Mouse (Mus musculus) lung, embryonic 14.5 days (tissue): ENCODE measurements at regions not wholly inside any gene's neighbourhood (a gene's known extent, or its start where the extent isn't known, plus 50 kb on each side); places are given as distances from the start of the nearest gene placed in this dataset.

Experiments
- ATAC-seq: fragments of 200-750 bp; cut with Nextera tagmentation; 2 replicates; pipeline ENCODE4 v1.8.0; 2017; ENCODE audit warnings: mild to moderate bottlenecking, moderate TSS enrichment, moderate library complexity; ENCODE audit not compliant: insufficient read depth
- DNase-seq: peaks from one replicate; pipeline ENCODE4 v3.0.0-alpha.2; 2015
- H3K27ac ChIP-seq: fragments of 300-500 bp; sonication (generic); 2 replicates; pipeline ENCODE4 v1.5.1; 2014; ENCODE audit warnings: low read depth, mild to moderate bottlenecking, moderate library complexity
- H3K27me3 ChIP-seq: fragments of 300-500 bp; sonication (generic); 2 replicates; pipeline ENCODE4 v1.6.1; 2014; ENCODE audit warnings: low read length, control low read depth; ENCODE audit not compliant: insufficient read depth
- H3K36me3 ChIP-seq: fragments of 300-500 bp; sonication (generic); 2 replicates; pipeline ENCODE4 v1.6.1; 2014; ENCODE audit warnings: control low read depth; ENCODE audit not compliant: insufficient read depth
- H3K4me1 ChIP-seq: fragments of 300-500 bp; sonication (generic); 2 replicates; pipeline ENCODE4 v1.6.1; 2014; ENCODE audit warnings: antibody characterized with exemption, control low read depth; ENCODE audit not compliant: insufficient read depth
- H3K4me2 ChIP-seq: fragments of 300-500 bp; sonication (generic); 2 replicates; pipeline ENCODE4 v1.6.1; 2014; ENCODE audit warnings: mild to moderate bottlenecking
- H3K4me3 ChIP-seq: fragments of 300-500 bp; sonication (generic); 2 replicates; pipeline ENCODE4 v1.5.1; 2014; ENCODE audit warnings: low read depth, low read length
- H3K9ac ChIP-seq: fragments of 300-500 bp; sonication (generic); 2 replicates; pipeline ENCODE4 v1.6.1; 2014
- H3K9me3 ChIP-seq: fragments of 300-500 bp; sonication (generic); 2 replicates; pipeline ENCODE4 v1.6.1; 2016; ENCODE audit warnings: low read depth, low read length, control low read depth
- CTCF ChIP-seq: IDR thresholded peaks from 2 replicates; pipeline ENCODE4 v1.5.1; 2016; ENCODE audit warnings: antibody characterized with exemption, low read depth
- WGBS: fragments of 180-500 bp; shearing (Covaris S2); extraction: QIAGEN DNeasy Blood & Tissue Kit; methylation state at CpG from one replicate; pipeline ENCODE4 v1.1.7; 2014; 5-methylcytosine and 5-hydroxymethylcytosine counted together

DNA sequence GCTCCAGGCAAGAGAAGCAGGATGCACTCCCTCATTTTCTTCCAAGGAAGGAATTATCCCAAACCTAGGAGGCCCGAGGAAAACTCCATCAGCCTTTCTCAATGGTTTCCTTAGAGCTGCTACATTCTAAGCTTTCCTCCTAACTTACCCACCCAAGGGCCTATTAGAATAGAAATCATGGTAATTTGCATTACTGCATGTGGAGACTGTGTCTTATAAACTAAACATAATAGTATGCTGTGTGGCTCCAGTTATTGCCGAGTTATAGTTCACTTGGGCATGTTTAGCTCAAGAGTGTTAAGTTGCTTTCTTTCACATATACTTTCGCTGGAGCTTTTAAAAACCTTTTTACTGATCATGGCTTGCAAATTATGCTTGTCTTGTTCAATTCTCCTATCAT, 191.5 kb downstream of the Inhba start:
- no peaks in the 10 kb centered on the region for H3K4me1 ChIP-seq
- TF ChIP-seq CTCF = no peak
- no peak overlapping the region for H3K4me2 ChIP-seq
- no peaks in the 10 kb centered on the region for H3K36me3 ChIP-seq
- H3K9me3 ChIP-seq = no peaks in the 10 kb centered on the region
- H3K27me3 ChIP-seq = no peaks in the 10 kb centered on the region
- H3K9ac ChIP-seq = no peak overlapping the region
- no peak overlapping the region for H3K4me3 ChIP-seq
- no peak overlapping the region for H3K27ac ChIP-seq
- ATAC-seq (no peak), DNase-seq (no peak)
- 76% methylated on average over 3 of the region's 3 CpGs for WGBS

DNA sequence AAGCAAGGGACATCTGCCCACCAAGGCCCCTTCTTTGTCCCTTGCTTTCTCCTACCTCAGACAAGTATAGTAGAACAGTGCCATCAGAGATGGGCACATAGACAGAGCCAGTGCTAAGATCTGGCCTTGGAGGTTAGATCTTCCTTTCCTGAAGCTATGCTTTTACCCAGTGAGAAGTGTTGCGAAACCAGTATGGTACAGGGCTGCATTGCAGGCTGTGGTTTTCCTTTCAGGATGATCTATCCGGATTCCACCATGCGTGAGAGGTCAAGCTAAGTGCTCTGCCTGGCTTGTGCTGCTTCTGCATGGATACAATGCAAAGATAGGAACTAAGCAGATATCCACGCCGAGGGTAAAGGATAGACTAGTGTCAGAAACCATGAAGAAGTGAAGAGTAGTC, 192.4 kb downstream of the Inhba start:
- Histone ChIP-seq H3K4me2 (no peak overlapping the region), H3K36me3 (no peaks in the 10 kb centered on the region), H3K27me3 (no peaks in the 10 kb centered on the region), H3K4me1 (no peaks in the 10 kb centered on the region), H3K9me3 (no peaks in the 10 kb centered on the region), H3K27ac (no peak overlapping the region), H3K4me3 (no peak overlapping the region), H3K9ac (no peak overlapping the region)
- ATAC-seq (no peak), DNase-seq (no peak)
- no peak for TF ChIP-seq CTCF
- WGBS = 86% methylated on average over 5 of the region's 5 CpGs

DNA sequence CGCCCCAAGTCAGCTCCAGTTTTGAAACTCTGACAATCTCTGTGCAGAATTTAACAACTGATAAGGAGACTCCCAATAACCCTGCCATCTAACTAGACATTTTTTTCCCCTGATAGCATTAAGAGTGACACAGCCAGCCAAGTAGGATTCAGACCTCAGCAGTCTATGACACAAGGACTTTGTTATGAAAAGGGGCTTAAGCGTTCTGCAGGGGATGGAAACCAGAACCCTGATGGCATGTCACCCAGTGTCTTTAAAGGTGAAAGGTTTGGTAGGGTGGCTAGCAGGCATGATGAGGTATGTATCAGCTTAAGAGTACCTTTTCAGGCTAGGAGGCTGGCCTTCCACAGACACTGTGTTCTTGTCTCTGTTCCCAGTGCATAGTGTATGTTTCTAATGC, 199.8 kb downstream of the Inhba start:
- no peak for ATAC-seq
- TF ChIP-seq CTCF = no peak
- no peaks in the 10 kb centered on the region for H3K36me3 ChIP-seq
- no peak for DNase-seq
- H3K27me3 ChIP-seq = no peaks in the 10 kb centered on the region
- no peak overlapping the region for H3K4me3 ChIP-seq
- no peak overlapping the region for H3K27ac ChIP-seq
- no peaks in the 10 kb centered on the region for H3K4me1 ChIP-seq
- 52% methylated on average over 2 of the region's 2 CpGs for WGBS
- no peaks in the 10 kb centered on the region for H3K9me3 ChIP-seq
- no peak overlapping the region for H3K9ac ChIP-seq
- H3K4me2 ChIP-seq = no peak overlapping the region

DNA sequence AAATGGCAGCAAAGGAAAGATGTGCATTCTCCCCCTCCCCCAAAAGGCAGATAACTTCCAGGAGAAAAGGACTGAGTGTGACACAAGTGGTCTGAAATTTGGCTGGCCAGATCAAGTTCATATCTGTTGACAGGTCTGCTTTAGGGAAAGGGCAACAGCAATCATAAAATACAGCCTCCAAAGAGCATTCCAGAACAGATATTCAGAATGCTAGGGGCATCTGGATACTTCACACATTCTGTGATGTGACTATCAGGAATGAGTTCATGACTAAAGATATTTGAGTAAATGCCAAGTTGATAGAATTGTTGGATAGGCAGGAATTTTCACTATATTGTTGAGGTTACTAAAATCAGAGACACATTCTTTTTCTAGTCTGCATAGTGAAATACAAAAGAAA, 208.2 kb downstream of the Inhba start:
- DNase-seq (no peak), ATAC-seq (no peak)
- Histone ChIP-seq H3K4me1 (no peaks in the 10 kb centered on the region), H3K9me3 (no peaks in the 10 kb centered on the region), H3K4me2 (no peak overlapping the region), H3K36me3 (no peaks in the 10 kb centered on the region), H3K27ac (no peak overlapping the region), H3K27me3 (no peaks in the 10 kb centered on the region), H3K9ac (no peak overlapping the region), H3K4me3 (no peak overlapping the region)
- TF ChIP-seq CTCF = no peak

DNA sequence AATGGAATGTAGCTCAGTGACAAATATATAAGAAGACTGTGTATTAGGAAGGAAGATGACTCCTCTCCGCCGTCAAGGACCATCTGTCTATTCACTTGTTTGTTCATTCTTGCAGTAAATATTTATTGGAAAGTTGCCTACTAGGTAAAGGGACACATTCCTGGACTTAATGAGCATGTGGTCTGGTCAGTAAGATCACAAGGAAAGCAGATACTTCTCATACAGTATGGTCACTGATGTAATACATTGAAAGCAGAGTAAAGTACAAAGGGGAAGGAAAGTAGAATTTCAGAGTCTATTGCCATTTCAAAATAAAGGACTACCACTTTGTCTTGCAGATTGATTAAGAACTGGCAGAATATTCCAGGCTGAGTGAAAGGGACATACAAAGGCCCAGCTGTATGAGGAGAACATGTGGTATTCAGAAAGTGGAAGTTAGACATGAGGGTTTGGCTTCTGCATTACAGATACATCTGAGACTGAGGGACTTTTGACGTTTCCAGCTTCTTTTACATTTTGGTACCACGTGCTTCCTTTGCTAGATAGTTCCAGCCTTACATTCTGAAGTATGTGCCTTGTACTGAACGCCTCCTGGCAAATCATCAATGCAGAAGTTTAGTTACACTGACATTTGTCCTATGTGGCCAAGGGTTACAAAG, 211.4 kb downstream of the Inhba start:
- no peaks in the 10 kb centered on the region for H3K4me1 ChIP-seq
- no peaks in the 10 kb centered on the region for H3K9me3 ChIP-seq
- no peak overlapping the region for H3K4me3 ChIP-seq
- TF ChIP-seq CTCF = no peak
- ATAC-seq = no peak
- no peak overlapping the region for H3K4me2 ChIP-seq
- H3K9ac ChIP-seq = no peak overlapping the region
- H3K36me3 ChIP-seq = no peaks in the 10 kb centered on the region
- H3K27me3 ChIP-seq = no peaks in the 10 kb centered on the region
- no peak for DNase-seq
- no peak overlapping the region for H3K27ac ChIP-seq
- WGBS = 52% methylated on average over 5 of the region's 5 CpGs

DNA sequence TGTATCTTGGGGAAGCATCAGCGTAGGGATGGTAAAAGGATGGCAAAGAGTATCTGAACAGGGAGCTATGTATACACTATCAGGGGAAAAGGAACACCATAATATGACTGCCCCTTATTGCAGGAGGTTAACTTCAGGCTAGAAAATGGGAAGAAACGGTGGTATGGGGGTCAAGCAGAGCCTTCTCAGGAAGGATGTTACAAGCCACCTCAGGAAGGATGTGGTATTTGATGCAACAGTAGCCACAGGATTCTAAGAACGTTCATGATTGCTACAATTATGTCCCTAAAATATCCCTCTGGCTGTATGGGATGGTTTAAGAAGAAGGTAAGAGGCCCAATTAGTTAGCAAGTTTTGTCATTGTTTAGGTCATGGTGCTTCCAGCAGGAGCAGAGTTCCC, 249.5 kb downstream of the Inhba start:
- DNase-seq = no peak
- H3K9ac ChIP-seq = no peak overlapping the region
- H3K27me3 ChIP-seq = no peaks in the 10 kb centered on the region
- no peak for TF ChIP-seq CTCF
- H3K4me2 ChIP-seq = no peak overlapping the region
- no peaks in the 10 kb centered on the region for H3K4me1 ChIP-seq
- no peaks in the 10 kb centered on the region for H3K36me3 ChIP-seq
- H3K27ac ChIP-seq = no peak overlapping the region
- no peak overlapping the region for H3K4me3 ChIP-seq
- ATAC-seq = no peak
- H3K9me3 ChIP-seq = no peaks in the 10 kb centered on the region
- WGBS = 72% methylated on average over 3 of the region's 3 CpGs

DNA sequence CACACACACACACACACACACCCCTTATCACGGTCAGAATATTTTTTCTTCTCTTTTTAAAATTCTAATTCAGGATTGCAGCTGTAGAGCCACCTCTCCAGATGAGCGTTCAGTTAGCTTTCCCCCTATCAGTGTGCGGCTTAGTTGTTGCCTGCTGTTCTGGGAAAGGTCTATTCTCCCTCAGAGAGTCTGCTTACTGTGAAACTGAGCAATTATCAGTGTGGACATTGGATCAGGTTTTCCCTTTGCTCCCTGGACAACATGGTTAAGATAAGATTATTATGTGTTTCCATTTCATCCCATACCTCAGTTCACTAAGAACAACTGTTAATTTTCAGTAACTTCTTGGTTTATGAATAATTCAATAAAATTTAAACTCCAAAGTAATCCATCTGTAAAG, 268.3 kb downstream of the Inhba start:
- ATAC-seq (no peak), DNase-seq (no peak)
- Histone ChIP-seq H3K9ac (no peak overlapping the region), H3K27ac (no peak overlapping the region), H3K36me3 (no peaks in the 10 kb centered on the region), H3K4me3 (no peak overlapping the region), H3K4me2 (no peak overlapping the region), H3K9me3 (no peaks in the 10 kb centered on the region), H3K4me1 (0 out of 2 replicates have a peak, but pooled peaks cover 9% of the 10 kb centered on the region), H3K27me3 (no peaks in the 10 kb centered on the region)
- no peak for TF ChIP-seq CTCF
- WGBS = 71% methylated on average over 3 of the region's 3 CpGs

DNA sequence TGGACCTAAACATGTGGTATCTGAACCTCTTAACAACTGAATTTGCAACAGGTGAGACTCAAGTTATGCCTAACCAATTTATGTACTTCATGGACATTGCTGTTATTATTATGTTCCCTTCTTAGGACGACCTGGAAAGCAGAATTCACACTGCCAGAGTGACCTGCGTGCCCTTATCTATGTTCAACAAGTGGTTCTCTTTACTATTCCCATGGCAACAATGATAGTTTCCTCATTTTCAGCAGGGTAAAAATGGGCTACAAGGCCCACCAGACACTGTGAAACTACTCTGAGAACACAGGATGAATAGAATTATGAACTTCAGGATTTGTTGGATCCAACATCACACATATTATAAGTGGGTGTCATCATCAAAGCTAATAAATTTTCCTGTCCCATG, 269.1 kb downstream of the Inhba start:
- Histone ChIP-seq H3K9me3 (no peaks in the 10 kb centered on the region), H3K4me1 (0 out of 2 replicates have a peak, but pooled peaks cover 9% of the 10 kb centered on the region), H3K27me3 (no peaks in the 10 kb centered on the region), H3K9ac (no peak overlapping the region), H3K36me3 (no peaks in the 10 kb centered on the region), H3K4me3 (no peak overlapping the region), H3K4me2 (no peak overlapping the region), H3K27ac (no peak overlapping the region)
- ATAC-seq (no peak), DNase-seq (no peak)
- no peak for TF ChIP-seq CTCF
- WGBS = 50% methylated on average over 2 of the region's 2 CpGs
